Mouse (Mus musculus) spleen, adult 18-20 months (tissue): ENCODE data around the gene Med24.
"Not testable (repeated sequence)": the region's sequence is repeated elsewhere in the genome, so short reads cannot be mapped to it uniquely, and the experiment has no call there.

ENCODE experiments used
- DNase-seq, 2 experiments: peaks; one replicate each; pipeline ENCODE4 v3.0.0; 2022; ENCODE audit warnings: mixed read lengths in 2 of 2

The Med24 gene

GRCm38 (mm10) chr11:98720756-98721155 is 8.5 kb downstream of the Med24 start:
- DNase-seq: no peak

GRCm38 (mm10) chr11:98717904-98718303 is 11.3 kb downstream of the Med24 start:
- DNase-seq: peak in 1 of 2 experiments; percentile 50

- DNase-seq: no peak
These were observed 13.3 kb downstream of the Med24 start for GRCm38 (mm10) chr11:98715946-98716345.

GRCm38 (mm10) chr11:98713703-98714102 is 15.5 kb downstream of the Med24 start:
- DNase-seq: no peak

GRCm38 (mm10) chr11:98712009-98712408 is 17.2 kb downstream of the Med24 start:
- not testable (repeated sequence) for DNase-seq

GRCm38 (mm10) chr11:98711046-98711434 is 18.2 kb downstream of the Med24 start:
- DNase-seq: no peak

- peak; percentile 48 to 73 for DNase-seq
These were observed 18.7 kb downstream of the Med24 start for GRCm38 (mm10) chr11:98710416-98711045.

GRCm38 (mm10) chr11:98709001-98709741 is 20.1 kb downstream of the Med24 start:
- no peak for DNase-seq

GRCm38 (mm10) chr11:98708282-98708956 is 20.8 kb downstream of the Med24 start:
- no peak for DNase-seq

GRCm38 (mm10) chr11:98707401-98708281 is 21.6 kb downstream of the Med24 start:
- no peak for DNase-seq

- DNase-seq: no peak
These were observed 24.2 kb downstream of the Med24 start for GRCm38 (mm10) chr11:98705021-98705420.

- no peak for DNase-seq
These were observed 26.9 kb downstream of the Med24 start for GRCm38 (mm10) chr11:98702323-98702722.

- DNase-seq: no peak
These were observed 28.0 kb downstream of the Med24 start, which contains the start of gene Csf3 for GRCm38 (mm10) chr11:98701213-98701670. Csf3 (plus strand) TSS chr11:98701263.

GRCm38 (mm10) chr11:98699911-98700310 is 29.3 kb downstream of the Med24 start:
- peak; percentile 49 to 82 for DNase-seq

GRCm38 (mm10) chr11:98698849-98699640 is 30.2 kb downstream of the Med24 start:
- no peak for DNase-seq

- no peak for DNase-seq
These were observed 32.0 kb downstream of the Med24 start for GRCm38 (mm10) chr11:98697225-98697624.

- DNase-seq: no peak
These were observed 32.6 kb downstream of the Med24 start for GRCm38 (mm10) chr11:98696454-98697216.

- no peak for DNase-seq
These were observed 33.8 kb downstream of the Med24 start for GRCm38 (mm10) chr11:98695408-98695807.

GRCm38 (mm10) chr11:98694301-98694700 is 34.9 kb downstream of the Med24 start:
- no peak for DNase-seq

GRCm38 (mm10) chr11:98693746-98694145 is 35.5 kb downstream of the Med24 start:
- DNase-seq: no peak

GRCm38 (mm10) chr11:98693201-98693600 is 36.0 kb downstream of the Med24 start:
- DNase-seq: no peak
